ENCODE assay signal across 23 mouse cellular contexts in the genomic region with DNA sequence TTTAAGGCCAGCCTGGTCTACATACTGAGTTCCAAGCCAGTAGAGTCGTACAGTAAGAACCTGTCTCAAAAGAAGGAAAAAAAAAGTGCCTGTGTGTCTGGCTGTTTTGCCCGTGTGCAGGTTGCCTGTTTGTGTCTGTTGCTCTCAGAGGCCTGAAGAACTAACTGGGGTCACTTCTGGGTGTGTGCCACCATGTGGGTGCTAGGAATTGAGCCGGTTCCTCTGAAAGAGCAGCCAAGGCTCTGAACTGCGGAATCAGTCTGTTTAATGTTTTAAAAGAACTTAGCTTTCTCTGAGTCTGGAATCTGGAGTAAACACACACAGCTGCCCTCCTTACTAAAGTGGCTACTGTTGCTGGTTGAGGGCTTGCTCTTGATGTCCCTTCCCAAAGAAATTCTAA.
"Had no signal": no experiment of that assay in that cellular context is flagged by ENCODE, and none has a peak within 500 bp of the region (broad histone marks: within the 10 kb centered on the region; RNA-seq: fewer than 3 reads in every experiment).

No protein-coding gene starts in this region.

- H3K27ac ChIP-seq: left cerebral cortex, adult 2 months; limb, embryonic 10.5 days; limb, embryonic 13.5 days; liver, embryonic 12.5 days; liver, embryonic 15.5 days; lung, embryonic 15.5 days; midbrain, embryonic 10.5 days; midbrain, embryonic 13.5 days; neural tube, embryonic 13.5 days; stomach, embryonic 15.5 days had no signal

- H3K27me3 ChIP-seq: limb, embryonic 13.5 days; liver, embryonic 12.5 days; lung, embryonic 15.5 days; midbrain, embryonic 13.5 days; neural tube, embryonic 13.5 days; stomach, embryonic 15.5 days had no signal

- H3K4me3 ChIP-seq: left cerebral cortex, adult 2 months; limb, embryonic 10.5 days; limb, embryonic 13.5 days; liver, embryonic 12.5 days; liver, embryonic 15.5 days; lung, embryonic 15.5 days; megakaryocyte, embryonic 14.5 days; midbrain, embryonic 10.5 days; midbrain, embryonic 13.5 days; myocyte; neural tube, embryonic 13.5 days; stomach, embryonic 15.5 days had no signal

- H3K4me1 ChIP-seq: limb, embryonic 10.5 days; limb, embryonic 13.5 days; lung, embryonic 15.5 days; midbrain, embryonic 13.5 days; neural tube, embryonic 13.5 days; stomach, embryonic 15.5 days had no signal

- H3K9me3 ChIP-seq: limb, embryonic 10.5 days; limb, embryonic 13.5 days; liver, embryonic 12.5 days; liver, embryonic 15.5 days; lung, embryonic 15.5 days; megakaryocyte, embryonic 14.5 days; midbrain, embryonic 10.5 days; midbrain, embryonic 13.5 days; neural tube, embryonic 13.5 days; stomach, embryonic 15.5 days had no signal

- H3K36me3 ChIP-seq: limb, embryonic 10.5 days; limb, embryonic 13.5 days; liver, embryonic 12.5 days; liver, embryonic 15.5 days; lung, embryonic 15.5 days; midbrain, embryonic 10.5 days; midbrain, embryonic 13.5 days; neural tube, embryonic 13.5 days; stomach, embryonic 15.5 days had no signal

- H3K4me2 ChIP-seq: limb, embryonic 13.5 days; liver, embryonic 12.5 days; liver, embryonic 15.5 days; lung, embryonic 15.5 days; midbrain, embryonic 13.5 days; neural tube, embryonic 13.5 days; stomach, embryonic 15.5 days had no signal

- DNase-seq: layer of hippocampus, postnatal 36 days; liver; lung, adult 18-20 months; lung, postnatal 10 days; lung, postnatal 36 days; retina, postnatal 1 day; right cerebral cortex, postnatal 25 days; spleen, adult 18-20 months; thymus, postnatal 25 days had no signal

- ATAC-seq: intestine, postnatal 0 days; liver, embryonic 12.5 days; midbrain, embryonic 13.5 days; midbrain, embryonic 16.5 days had no signal

- H3K9ac ChIP-seq: limb, embryonic 13.5 days; liver, embryonic 12.5 days; liver, embryonic 15.5 days; lung, embryonic 15.5 days; midbrain, embryonic 13.5 days; neural tube, embryonic 13.5 days; stomach, embryonic 15.5 days had no signal
